Mouse (Mus musculus): ENCODE measurements around the gene Tysnd1. TPM values are rescaled to one million over a fixed set of nuclear protein-coding genes. Genes with fewer than 3 reads are reported as not detected.
A peak's percentile ranks its signal among the peaks of the same experiment; 100 is the strongest.

The Tysnd1 gene
- total and polyA plus RNA-seq, 3 experiments = 5.1 to 104 (median 8.2) TPM

DNA sequence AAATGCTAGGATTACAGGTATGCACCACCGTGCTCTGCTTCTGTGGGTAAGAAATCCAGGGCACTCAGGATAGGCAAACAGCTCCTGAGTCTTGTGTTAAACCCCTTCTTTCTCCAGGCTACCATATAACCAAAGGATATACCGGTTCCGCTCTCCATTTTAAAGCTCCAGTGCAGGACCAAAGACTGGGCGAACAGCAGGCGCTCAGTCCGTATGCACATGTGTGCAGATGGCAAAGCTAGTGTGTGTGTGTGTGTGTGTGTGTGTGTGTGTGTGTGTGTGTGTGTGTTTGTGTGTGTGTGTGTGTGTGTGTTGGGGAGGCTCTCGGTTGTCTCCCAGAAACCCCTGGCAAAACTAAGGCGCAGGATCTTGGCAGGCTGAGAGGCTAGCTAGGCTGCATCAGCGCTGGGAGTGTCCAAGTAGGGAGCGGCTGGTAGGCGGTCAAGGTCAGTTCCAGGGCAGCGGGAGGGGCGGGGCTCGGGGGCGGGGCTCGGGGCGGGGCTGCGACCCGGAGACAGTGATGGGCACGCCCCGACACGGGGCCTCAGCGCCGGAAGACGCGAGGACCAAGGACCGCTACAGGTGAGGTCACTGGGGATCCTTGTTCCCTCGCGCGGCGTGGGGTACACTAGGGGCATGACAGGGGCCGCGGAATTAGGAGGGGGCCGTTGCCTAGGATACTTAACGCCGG is 19.6 kb downstream of the Tysnd1 start, which contains the start of gene Aifm2:
Aifm2 (plus strand) TSS at position 493 of the 691 bp plus-strand sequence.
- TF ChIP-seq TAL1 (conservative IDR thresholded peaks at IDR 0.05; ENCODE audit: low read depth, low read length) (no peak), GATA1 (IDR thresholded peaks at IDR 0.05; ENCODE audit: borderline replicate concordance, low read length) (no peak), CTCF (IDR thresholded peaks at IDR 0.05; ENCODE audit: low read depth, low read length) (no peak)
- Histone ChIP-seq H3K9me3 (replicated peaks) (no peaks in the 10 kb centered on the region), H3K4me3 (ENCODE audit: low read depth, low read length) (peak within 1 kb of the TSS; percentile 73), H3K4me1 (ENCODE audit: insufficient read depth, low read depth, low read length) (peaks cover 10% of the 10 kb centered on the region), H3K36me3 (replicated peaks) (no peaks in the 10 kb centered on the region), H3K27me3 (ENCODE audit: insufficient read depth, low read length) (peaks cover 13% of the 10 kb centered on the region)
- peak; percentile 57 for DNase-seq (ENCODE audit: low spot score)
- peak; percentile 81 for ATAC-seq (ENCODE audit: extremely low read depth, insufficient number of reproducible peaks, low FRiP score, poor library complexity, severe bottlenecking)

DNA sequence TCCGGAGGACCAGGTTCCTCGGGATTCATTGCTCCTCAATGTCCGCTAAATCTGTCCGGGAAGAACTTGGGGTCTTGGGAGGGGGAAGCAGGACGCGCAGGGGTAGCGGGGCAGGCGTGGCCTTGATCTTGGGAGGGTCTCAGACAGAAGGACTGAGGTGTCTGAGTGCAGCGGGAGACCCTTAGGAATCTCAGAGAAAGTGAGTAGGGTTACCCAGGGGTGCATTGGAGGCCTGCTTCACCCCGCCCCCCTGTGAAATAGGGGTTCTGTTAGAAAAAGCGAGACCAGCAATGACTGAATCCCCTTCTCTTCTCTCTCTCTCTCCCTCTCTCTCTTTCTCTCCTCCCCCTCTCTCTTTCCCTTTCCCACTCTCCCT is 20.1 kb downstream of the Tysnd1 start:
- Histone ChIP-seq H3K4me1 (ENCODE audit: insufficient read depth, low read depth, low read length) (peaks cover 10% of the 10 kb centered on the region), H3K36me3 (replicated peaks) (no peaks in the 10 kb centered on the region), H3K27me3 (ENCODE audit: insufficient read depth, low read length) (peaks cover 13% of the 10 kb centered on the region), H3K9me3 (replicated peaks) (no peaks in the 10 kb centered on the region), H3K4me3 (ENCODE audit: low read depth, low read length) (peak overlapping the region; percentile 73)
- ATAC-seq (ENCODE audit: extremely low read depth, insufficient number of reproducible peaks, low FRiP score, poor library complexity, severe bottlenecking) = no peak
- TF ChIP-seq GATA2 (IDR thresholded peaks at IDR 0.05; ENCODE audit: borderline replicate concordance, low read depth, low read length) (no peak), POLR2AphosphoS5 (IDR thresholded peaks at IDR 0.05; ENCODE audit: insufficient replicate concordance, low read depth, low read length) (no peak), GATA1 (IDR thresholded peaks at IDR 0.05; ENCODE audit: borderline replicate concordance, low read length) (no peak), TAL1 (conservative IDR thresholded peaks at IDR 0.05; ENCODE audit: low read depth, low read length) (no peak), CTCF (IDR thresholded peaks at IDR 0.05; ENCODE audit: low read depth, low read length) (no peak)
- no peak for DNase-seq (ENCODE audit: low spot score)

DNA sequence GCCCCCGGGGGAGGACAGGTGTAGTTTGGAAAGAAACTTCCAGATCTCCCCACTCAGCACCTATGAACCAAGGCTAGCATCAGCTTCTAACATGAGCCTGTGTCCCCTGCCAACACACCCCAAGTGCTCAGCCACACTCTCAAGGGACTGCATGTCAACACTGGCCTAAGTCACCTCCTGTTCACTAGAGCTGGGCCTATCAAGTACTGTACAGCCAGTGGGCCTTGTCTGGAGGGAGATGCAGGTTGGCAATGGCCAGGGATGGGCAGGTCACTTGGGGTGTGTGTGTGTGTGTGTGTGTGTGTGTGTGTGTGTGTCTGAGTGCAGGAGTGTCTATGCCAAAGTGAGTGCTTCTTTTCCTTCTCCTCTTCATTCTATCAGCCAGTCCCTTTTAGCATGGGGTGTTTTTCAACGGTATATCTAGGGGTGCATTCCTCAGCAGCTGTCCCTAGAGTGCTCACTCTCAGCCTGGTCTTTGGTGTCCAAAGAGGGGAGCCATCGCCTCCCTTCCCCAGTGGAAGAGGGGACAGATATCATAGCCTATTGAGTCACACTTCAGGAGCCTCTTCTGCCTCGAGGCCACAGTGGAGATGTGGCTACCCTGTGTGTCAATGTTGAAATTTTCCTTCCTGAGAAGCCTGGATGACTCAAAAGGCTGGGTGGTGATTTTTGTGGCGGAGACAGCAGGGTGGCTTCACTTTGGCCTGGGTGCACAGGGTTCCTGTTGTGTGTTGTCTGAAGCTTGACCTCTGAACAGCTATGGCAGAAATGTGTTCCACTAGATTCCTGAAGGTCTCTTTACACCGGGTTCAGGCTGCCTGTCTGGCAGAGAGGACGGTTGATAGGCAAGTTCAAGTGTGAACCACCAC is 20.9 kb downstream of the Tysnd1 start:
- no peak overlapping the region for H3K4me3 ChIP-seq (ENCODE audit: low read depth, low read length)
- no peak for DNase-seq (ENCODE audit: low spot score)
- H3K36me3 ChIP-seq (replicated peaks) = no peaks in the 10 kb centered on the region
- TF ChIP-seq GATA1 (IDR thresholded peaks at IDR 0.05; ENCODE audit: borderline replicate concordance, low read length) (no peak), POLR2AphosphoS5 (IDR thresholded peaks at IDR 0.05; ENCODE audit: insufficient replicate concordance, low read depth, low read length) (no peak), CTCF (IDR thresholded peaks at IDR 0.05; ENCODE audit: low read depth, low read length) (no peak), TAL1 (conservative IDR thresholded peaks at IDR 0.05; ENCODE audit: low read depth, low read length) (no peak), GATA2 (IDR thresholded peaks at IDR 0.05; ENCODE audit: borderline replicate concordance, low read depth, low read length) (no peak)
- peaks cover 10% of the 10 kb centered on the region for H3K4me1 ChIP-seq (ENCODE audit: insufficient read depth, low read depth, low read length)
- ATAC-seq (ENCODE audit: extremely low read depth, insufficient number of reproducible peaks, low FRiP score, poor library complexity, severe bottlenecking) = no peak
- peaks cover 5% of the 10 kb centered on the region for H3K27me3 ChIP-seq (ENCODE audit: insufficient read depth, low read length)
- no peaks in the 10 kb centered on the region for H3K9me3 ChIP-seq (replicated peaks)

DNA sequence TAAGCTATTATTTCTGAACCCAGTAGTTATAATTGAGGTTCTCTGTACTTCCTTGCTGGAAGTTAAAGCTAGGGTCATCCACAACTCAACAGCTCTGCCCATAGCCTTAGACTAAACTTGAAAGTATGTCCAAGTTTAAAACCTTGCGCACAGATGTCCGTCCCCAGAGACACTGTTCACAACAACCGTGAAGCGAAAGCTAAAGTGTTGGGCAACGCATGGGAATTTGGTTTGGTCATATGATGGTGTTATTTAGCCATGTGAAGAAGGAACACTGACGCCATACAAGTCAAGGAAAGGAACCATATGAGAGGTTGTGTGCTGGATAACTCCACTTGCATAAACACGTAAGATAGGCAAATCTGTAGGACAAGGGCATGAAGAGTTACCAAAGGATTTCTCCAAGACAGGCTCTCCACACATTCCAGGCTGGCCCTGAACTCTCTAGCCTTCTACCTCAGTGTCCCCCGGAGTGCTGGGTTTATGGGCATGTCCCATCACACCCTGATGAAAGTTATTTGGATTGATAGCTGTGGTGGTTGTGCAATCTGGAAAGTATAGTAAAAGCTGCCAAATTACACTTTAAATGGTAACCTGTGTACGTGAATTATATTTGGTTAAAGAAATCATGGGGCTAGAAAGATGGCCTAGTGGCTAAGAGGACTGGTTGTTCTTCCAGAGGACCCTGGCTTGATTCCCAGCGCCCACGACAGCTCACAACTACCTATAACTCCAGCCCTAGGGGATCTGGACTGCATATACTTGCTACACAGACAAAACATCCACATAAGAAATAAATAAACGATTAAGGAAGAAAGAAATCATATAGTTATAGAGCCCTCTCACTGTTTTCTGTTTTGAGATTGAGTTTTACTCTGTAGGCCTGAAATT is 22.3 kb downstream of the Tysnd1 start:
- Histone ChIP-seq H3K4me3 (ENCODE audit: low read depth, low read length) (no peak overlapping the region), H3K36me3 (replicated peaks) (no peaks in the 10 kb centered on the region), H3K9me3 (replicated peaks) (no peaks in the 10 kb centered on the region), H3K27me3 (ENCODE audit: insufficient read depth, low read length) (no peaks in the 10 kb centered on the region), H3K4me1 (ENCODE audit: insufficient read depth, low read depth, low read length) (peaks cover 10% of the 10 kb centered on the region)
- TF ChIP-seq GATA2 (IDR thresholded peaks at IDR 0.05; ENCODE audit: borderline replicate concordance, low read depth, low read length) (no peak), GATA1 (IDR thresholded peaks at IDR 0.05; ENCODE audit: borderline replicate concordance, low read length) (no peak), CTCF (IDR thresholded peaks at IDR 0.05; ENCODE audit: low read depth, low read length) (no peak), POLR2AphosphoS5 (IDR thresholded peaks at IDR 0.05; ENCODE audit: insufficient replicate concordance, low read depth, low read length) (no peak), TAL1 (conservative IDR thresholded peaks at IDR 0.05; ENCODE audit: low read depth, low read length) (no peak)
- ATAC-seq (ENCODE audit: extremely low read depth, insufficient number of reproducible peaks, low FRiP score, poor library complexity, severe bottlenecking) (no peak), DNase-seq (ENCODE audit: low spot score) (no peak)

DNA sequence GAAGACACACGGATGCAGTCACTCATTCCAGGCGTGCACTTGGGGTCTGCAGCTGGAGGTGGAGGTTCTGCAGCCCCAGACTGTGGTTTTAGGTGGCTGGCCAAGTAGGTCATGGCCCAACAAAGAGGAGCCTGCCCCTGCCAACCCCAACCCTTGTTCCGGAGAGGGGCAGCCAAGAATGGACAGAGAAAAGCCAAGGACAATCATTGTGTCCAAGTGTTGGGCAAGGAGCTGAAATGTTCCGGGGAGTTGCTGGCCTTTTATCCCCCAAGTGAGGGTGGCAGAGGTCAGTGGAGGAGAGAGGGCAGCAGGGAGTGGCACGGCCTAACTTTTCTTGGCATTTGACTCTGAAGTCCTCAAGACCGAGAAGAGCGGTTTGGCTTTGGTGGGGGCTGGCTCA is 25.0 kb downstream of the Tysnd1 start:
- no peaks in the 10 kb centered on the region for H3K36me3 ChIP-seq (replicated peaks)
- DNase-seq (ENCODE audit: low spot score) = no peak
- TF ChIP-seq TAL1 (conservative IDR thresholded peaks at IDR 0.05; ENCODE audit: low read depth, low read length) = no peak
- TF ChIP-seq POLR2AphosphoS5 (IDR thresholded peaks at IDR 0.05; ENCODE audit: insufficient replicate concordance, low read depth, low read length) = no peak
- TF ChIP-seq GATA2 (IDR thresholded peaks at IDR 0.05; ENCODE audit: borderline replicate concordance, low read depth, low read length) = no peak
- no peak for TF ChIP-seq GATA1 (IDR thresholded peaks at IDR 0.05; ENCODE audit: borderline replicate concordance, low read length)
- no peak for TF ChIP-seq CTCF (IDR thresholded peaks at IDR 0.05; ENCODE audit: low read depth, low read length)
- no peaks in the 10 kb centered on the region for H3K9me3 ChIP-seq (replicated peaks)
- H3K4me3 ChIP-seq (ENCODE audit: low read depth, low read length) = no peak overlapping the region
- peaks cover 8% of the 10 kb centered on the region for H3K4me1 ChIP-seq (ENCODE audit: insufficient read depth, low read depth, low read length)
- ATAC-seq (ENCODE audit: extremely low read depth, insufficient number of reproducible peaks, low FRiP score, poor library complexity, severe bottlenecking) = no peak
- no peaks in the 10 kb centered on the region for H3K27me3 ChIP-seq (ENCODE audit: insufficient read depth, low read length)

All from G1E (cell line).